Mouse (Mus musculus) spleen, postnatal 14 days (tissue): Measurements from ENCODE around the gene Rnf150.

Experiments
- DNase-seq, 2 experiments: peaks; one replicate each; pipeline ENCODE4 v3.0.0; 2021 to 2022; ENCODE audit warnings: low spot score in 2 of 2

Rnf150 gene

GRCm38 (mm10) chr8:83011758-83012157 lies 148.6 kb downstream of the Rnf150 start:
- no peak for DNase-seq

GRCm38 (mm10) chr8:83028211-83028610 lies 165.1 kb downstream of the Rnf150 start:
- DNase-seq, result no peak

GRCm38 (mm10) chr8:83032800-83033199 lies 169.6 kb downstream of the Rnf150 start:
- DNase-seq, result no peak

GRCm38 (mm10) chr8:83035141-83035540 lies 172.0 kb downstream of the Rnf150 start:
- DNase-seq, result no peak

- DNase-seq, result no peak
Measured at GRCm38 (mm10) chr8:83036521-83037166, 173.5 kb downstream of the Rnf150 start.

GRCm38 (mm10) chr8:83037321-83037720 lies 174.2 kb downstream of the Rnf150 start:
- no peak for DNase-seq

GRCm38 (mm10) chr8:83038575-83038974 lies 175.4 kb downstream of the Rnf150 start:
- no peak for DNase-seq

- DNase-seq, result no peak
Measured at GRCm38 (mm10) chr8:83041440-83041839, 178.3 kb downstream of the Rnf150 start.

GRCm38 (mm10) chr8:83046912-83047311 lies 183.8 kb downstream of the Rnf150 start:
- DNase-seq, result no peak

GRCm38 (mm10) chr8:83048527-83048926 lies 185.4 kb downstream of the Rnf150 start:
- DNase-seq, result no peak

GRCm38 (mm10) chr8:83049171-83049601 lies 186.0 kb downstream of the Rnf150 start:
- DNase-seq, result no peak

- no peak for DNase-seq
Measured at GRCm38 (mm10) chr8:83049616-83050015, 186.5 kb downstream of the Rnf150 start.

GRCm38 (mm10) chr8:83052896-83053295 lies 189.7 kb downstream of the Rnf150 start:
- no peak for DNase-seq

- no peak for DNase-seq
Measured at GRCm38 (mm10) chr8:83054801-83055200, 191.6 kb downstream of the Rnf150 start.

- no peak for DNase-seq
Measured at GRCm38 (mm10) chr8:83058951-83059350, 195.8 kb downstream of the Rnf150 start.

GRCm38 (mm10) chr8:83060076-83060475 lies 196.9 kb downstream of the Rnf150 start:
- DNase-seq, result no peak

GRCm38 (mm10) chr8:83061257-83061656 lies 198.1 kb downstream of the Rnf150 start:
- no peak for DNase-seq

GRCm38 (mm10) chr8:83061873-83062272 lies 198.7 kb downstream of the Rnf150 start:
- DNase-seq, result no peak

- no peak for DNase-seq
Measured at GRCm38 (mm10) chr8:83062276-83062675, 199.1 kb downstream of the Rnf150 start.

- DNase-seq, result no peak
Measured at GRCm38 (mm10) chr8:83064096-83064495, 200.9 kb downstream of the Rnf150 start.

GRCm38 (mm10) chr8:83066076-83066475 lies 202.9 kb downstream of the Rnf150 start:
- no peak for DNase-seq

GRCm38 (mm10) chr8:83066846-83067245 lies 203.7 kb downstream of the Rnf150 start:
- DNase-seq, result no peak

GRCm38 (mm10) chr8:83067906-83068305 lies 204.8 kb downstream of the Rnf150 start:
- DNase-seq, result no peak

GRCm38 (mm10) chr8:83074248-83074647 lies 211.1 kb downstream of the Rnf150 start:
- no peak for DNase-seq
